Mouse (Mus musculus): ENCODE results near the gene Rnf26.

The Rnf26 gene

GRCm38 (mm10) chr9:44074395-44075275 is 38.7 kb downstream of the Rnf26 start:
- DNase-seq (ENCODE audit: low read depth) = peak; percentile 74

- no peak for DNase-seq (ENCODE audit: low read depth)
Observed at GRCm38 (mm10) chr9:44073115-44073514, 40.2 kb downstream of the Rnf26 start.

- no peak for DNase-seq (ENCODE audit: low read depth)
Observed at GRCm38 (mm10) chr9:44072599-44072915, 40.8 kb downstream of the Rnf26 start.

- no peak for DNase-seq (ENCODE audit: low read depth)
Observed at GRCm38 (mm10) chr9:44071914-44072598, 41.3 kb downstream of the Rnf26 start.

GRCm38 (mm10) chr9:44070844-44071231 is 42.5 kb downstream of the Rnf26 start:
- DNase-seq (ENCODE audit: low read depth) = no peak

- no peak for DNase-seq (ENCODE audit: low read depth)
Observed at GRCm38 (mm10) chr9:44070113-44070843, 43.0 kb downstream of the Rnf26 start.

- no peak for DNase-seq (ENCODE audit: low read depth)
Observed at GRCm38 (mm10) chr9:44069252-44069651, 44.1 kb downstream of the Rnf26 start.

- DNase-seq (ENCODE audit: low read depth) = no peak
Observed at GRCm38 (mm10) chr9:44067960-44068330, 45.4 kb downstream of the Rnf26 start.

- no peak for DNase-seq (ENCODE audit: low read depth)
Observed at GRCm38 (mm10) chr9:44067241-44067959, 45.9 kb downstream of the Rnf26 start.

GRCm38 (mm10) chr9:44066785-44067225 is 46.5 kb downstream of the Rnf26 start, which contains the start of gene Usp2:
Gene Usp2 (plus strand): TSS chr9:44067021.
- peak; percentile 99 for DNase-seq (ENCODE audit: low read depth)

- DNase-seq (ENCODE audit: low read depth) = no peak
Observed at GRCm38 (mm10) chr9:44065177-44065576, 48.1 kb downstream of the Rnf26 start.

- DNase-seq (ENCODE audit: low read depth) = no peak
Observed at GRCm38 (mm10) chr9:44058606-44059005, 54.7 kb downstream of the Rnf26 start.

- no peak for DNase-seq (ENCODE audit: low read depth)
Observed at GRCm38 (mm10) chr9:44053936-44054335, 59.4 kb downstream of the Rnf26 start.

- DNase-seq (ENCODE audit: low read depth) = peak; percentile 74
Observed at GRCm38 (mm10) chr9:44052855-44053254, 60.5 kb downstream of the Rnf26 start.

GRCm38 (mm10) chr9:44049381-44050165 is 63.7 kb downstream of the Rnf26 start:
- peak; percentile 29 for DNase-seq (ENCODE audit: low read depth)

- DNase-seq (ENCODE audit: low read depth) = peak; percentile 32
Observed at GRCm38 (mm10) chr9:44048541-44049380, 64.6 kb downstream of the Rnf26 start.

- peak; percentile 29 for DNase-seq (ENCODE audit: low read depth)
Observed at GRCm38 (mm10) chr9:44047571-44048490, 65.5 kb downstream of the Rnf26 start.

GRCm38 (mm10) chr9:44047071-44047470 is 66.2 kb downstream of the Rnf26 start:
- peak; percentile 76 for DNase-seq (ENCODE audit: low read depth)

- peak; percentile 44 for DNase-seq (ENCODE audit: low read depth)
Observed at GRCm38 (mm10) chr9:44046426-44046825, 66.9 kb downstream of the Rnf26 start.
